Mouse (Mus musculus): ENCODE measurements at regions not wholly inside any gene's neighbourhood (a gene's known extent, or its start where the extent isn't known, plus 50 kb on each side); places are given as distances from the start of the nearest gene placed in this dataset.

DNA sequence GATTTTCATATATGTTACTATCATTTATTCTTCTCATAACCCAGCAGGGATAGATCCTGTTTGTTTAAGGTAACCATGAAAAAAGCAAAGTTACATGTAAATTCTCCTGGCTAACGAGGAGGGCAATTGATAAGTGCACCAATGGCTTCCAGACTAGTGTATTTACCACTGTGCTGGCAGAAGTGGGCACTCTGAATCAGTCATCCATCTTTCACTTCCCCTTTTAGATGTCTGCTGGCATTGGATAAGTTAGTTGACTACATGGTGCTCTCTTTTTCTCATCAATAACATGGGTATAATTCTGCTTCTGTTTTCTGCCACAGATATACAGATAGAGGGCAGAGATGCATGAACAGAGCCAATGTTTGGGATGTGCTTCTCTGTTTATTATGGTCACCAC is 523.4 kb downstream of the Ebf1 start:
- H3K36me3 ChIP-seq (ENCODE audit: control insufficient read depth, insufficient read depth, low read length) = no peaks in the 10 kb centered on the region
- no peak for TF ChIP-seq POLR2A (IDR thresholded peaks at IDR 0.05; ENCODE audit: control insufficient read depth, low read depth, low read length)
- no peak for TF ChIP-seq CTCF (IDR thresholded peaks at IDR 0.05; ENCODE audit: control insufficient read depth, insufficient read depth, insufficient replicate concordance, low read depth, low read length)
- no peak overlapping the region for H3K4me3 ChIP-seq (ENCODE audit: control insufficient read depth, low read depth, low read length)
- H3K27me3 ChIP-seq (ENCODE audit: control insufficient read depth, insufficient read depth, low read length) = no peaks in the 10 kb centered on the region
- no peaks in the 10 kb centered on the region for H3K4me1 ChIP-seq (ENCODE audit: control insufficient read depth, insufficient read depth, low read length)
- H3K27ac ChIP-seq (ENCODE audit: control insufficient read depth, insufficient read depth, low read depth, low read length) = no peak overlapping the region

DNA sequence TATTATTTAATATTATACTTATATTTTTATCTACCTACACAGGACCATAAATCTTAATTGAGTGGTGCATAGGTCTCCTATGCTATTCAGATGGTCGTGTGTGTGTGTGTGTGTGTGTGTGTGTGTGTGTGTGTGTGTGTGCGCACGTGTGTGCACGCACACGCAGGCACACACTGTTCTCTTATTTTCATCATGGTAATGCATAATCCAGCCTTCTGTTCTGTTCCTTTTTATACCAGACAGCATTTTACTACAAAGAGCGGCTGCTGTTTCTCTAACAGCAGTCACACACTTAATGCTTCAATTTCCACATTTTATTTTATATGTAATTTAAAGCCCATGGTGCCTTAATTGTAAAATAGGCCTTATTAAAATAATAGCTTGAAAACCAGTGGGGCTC is 537.0 kb downstream of the Ebf1 start:
- Histone ChIP-seq H3K4me3 (ENCODE audit: control insufficient read depth, low read depth, low read length) (no peak overlapping the region), H3K27ac (ENCODE audit: control insufficient read depth, insufficient read depth, low read depth, low read length) (no peak overlapping the region), H3K27me3 (ENCODE audit: control insufficient read depth, insufficient read depth, low read length) (no peaks in the 10 kb centered on the region), H3K4me1 (ENCODE audit: control insufficient read depth, insufficient read depth, low read length) (no peaks in the 10 kb centered on the region), H3K36me3 (ENCODE audit: control insufficient read depth, insufficient read depth, low read length) (no peaks in the 10 kb centered on the region)
- TF ChIP-seq CTCF (IDR thresholded peaks at IDR 0.05; ENCODE audit: control insufficient read depth, insufficient read depth, insufficient replicate concordance, low read depth, low read length) (no peak), POLR2A (IDR thresholded peaks at IDR 0.05; ENCODE audit: control insufficient read depth, low read depth, low read length) (no peak)

DNA sequence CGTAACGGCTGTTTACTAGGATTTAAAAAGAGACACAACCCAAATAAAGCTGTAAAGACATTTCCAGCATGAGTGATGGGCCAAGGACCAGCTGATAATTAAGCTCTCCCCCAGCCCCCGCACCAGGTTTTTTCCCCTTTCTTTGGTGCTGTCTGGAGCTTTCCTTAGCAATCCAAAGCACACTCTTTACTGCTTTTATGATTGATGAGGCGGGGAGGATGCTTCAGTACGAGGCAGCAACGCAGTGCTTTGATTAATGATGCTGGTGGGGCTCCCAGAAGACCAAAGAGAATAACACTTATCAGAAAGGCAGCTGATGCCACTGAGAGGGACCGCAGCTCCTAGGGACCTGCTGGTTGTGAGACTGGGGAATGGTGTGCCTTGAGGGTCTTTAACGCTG is 537.4 kb downstream of the Ebf1 start:
- TF ChIP-seq POLR2A (IDR thresholded peaks at IDR 0.05; ENCODE audit: control insufficient read depth, low read depth, low read length) = no peak
- no peak for TF ChIP-seq CTCF (IDR thresholded peaks at IDR 0.05; ENCODE audit: control insufficient read depth, insufficient read depth, insufficient replicate concordance, low read depth, low read length)
- H3K4me1 ChIP-seq (ENCODE audit: control insufficient read depth, insufficient read depth, low read length) = no peaks in the 10 kb centered on the region
- H3K27me3 ChIP-seq (ENCODE audit: control insufficient read depth, insufficient read depth, low read length) = no peaks in the 10 kb centered on the region
- no peak overlapping the region for H3K4me3 ChIP-seq (ENCODE audit: control insufficient read depth, low read depth, low read length)
- no peak overlapping the region for H3K27ac ChIP-seq (ENCODE audit: control insufficient read depth, insufficient read depth, low read depth, low read length)
- H3K36me3 ChIP-seq (ENCODE audit: control insufficient read depth, insufficient read depth, low read length) = no peaks in the 10 kb centered on the region

DNA sequence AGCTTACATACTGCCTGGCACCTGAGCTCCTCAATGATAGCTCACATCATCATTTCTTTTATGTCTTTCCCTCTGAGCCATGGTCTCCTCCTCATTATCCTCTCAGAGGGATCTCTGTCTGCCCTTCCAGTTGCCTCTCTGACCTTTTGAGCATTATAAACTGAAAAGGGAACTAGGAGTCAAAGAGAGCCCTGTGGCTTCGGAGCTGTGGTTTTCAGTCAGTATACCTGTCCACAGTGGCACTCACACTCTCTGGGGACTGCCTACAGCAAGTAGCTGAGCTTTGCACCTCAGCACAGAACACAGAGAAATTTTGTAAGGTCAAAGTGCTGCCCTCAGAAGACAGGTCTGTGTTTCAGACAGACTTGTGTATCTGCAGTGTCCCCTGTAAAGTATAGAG is 538.7 kb downstream of the Ebf1 start:
- no peaks in the 10 kb centered on the region for H3K27me3 ChIP-seq (ENCODE audit: control insufficient read depth, insufficient read depth, low read length)
- TF ChIP-seq POLR2A (IDR thresholded peaks at IDR 0.05; ENCODE audit: control insufficient read depth, low read depth, low read length) (no peak), CTCF (IDR thresholded peaks at IDR 0.05; ENCODE audit: control insufficient read depth, insufficient read depth, insufficient replicate concordance, low read depth, low read length) (no peak)
- no peaks in the 10 kb centered on the region for H3K4me1 ChIP-seq (ENCODE audit: control insufficient read depth, insufficient read depth, low read length)
- H3K27ac ChIP-seq (ENCODE audit: control insufficient read depth, insufficient read depth, low read depth, low read length) = no peak overlapping the region
- no peaks in the 10 kb centered on the region for H3K36me3 ChIP-seq (ENCODE audit: control insufficient read depth, insufficient read depth, low read length)
- H3K4me3 ChIP-seq (ENCODE audit: control insufficient read depth, low read depth, low read length) = no peak overlapping the region

DNA sequence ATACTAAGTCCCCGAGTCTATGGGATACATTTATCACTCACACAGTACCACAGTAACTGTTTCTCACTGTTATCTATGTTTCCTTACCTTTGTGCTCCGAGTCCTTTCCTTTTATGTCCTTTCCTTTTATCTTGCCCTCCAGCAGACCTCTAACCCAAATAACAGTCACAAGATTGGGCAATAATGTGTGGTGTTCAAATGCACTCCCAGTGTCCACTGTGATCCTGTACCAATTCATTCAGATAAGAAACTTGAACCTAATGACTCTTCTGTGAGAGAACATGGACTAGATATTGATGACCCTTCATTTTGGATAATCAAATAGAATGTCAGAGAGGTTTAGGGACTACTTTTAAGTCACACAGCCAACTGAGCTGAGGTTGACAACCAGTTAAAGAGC is 541.2 kb downstream of the Ebf1 start:
- no peak overlapping the region for H3K27ac ChIP-seq (ENCODE audit: control insufficient read depth, insufficient read depth, low read depth, low read length)
- TF ChIP-seq CTCF (IDR thresholded peaks at IDR 0.05; ENCODE audit: control insufficient read depth, insufficient read depth, insufficient replicate concordance, low read depth, low read length) = no peak
- TF ChIP-seq POLR2A (IDR thresholded peaks at IDR 0.05; ENCODE audit: control insufficient read depth, low read depth, low read length) = no peak
- H3K4me3 ChIP-seq (ENCODE audit: control insufficient read depth, low read depth, low read length) = no peak overlapping the region
- no peaks in the 10 kb centered on the region for H3K4me1 ChIP-seq (ENCODE audit: control insufficient read depth, insufficient read depth, low read length)
- no peaks in the 10 kb centered on the region for H3K27me3 ChIP-seq (ENCODE audit: control insufficient read depth, insufficient read depth, low read length)
- no peaks in the 10 kb centered on the region for H3K36me3 ChIP-seq (ENCODE audit: control insufficient read depth, insufficient read depth, low read length)

DNA sequence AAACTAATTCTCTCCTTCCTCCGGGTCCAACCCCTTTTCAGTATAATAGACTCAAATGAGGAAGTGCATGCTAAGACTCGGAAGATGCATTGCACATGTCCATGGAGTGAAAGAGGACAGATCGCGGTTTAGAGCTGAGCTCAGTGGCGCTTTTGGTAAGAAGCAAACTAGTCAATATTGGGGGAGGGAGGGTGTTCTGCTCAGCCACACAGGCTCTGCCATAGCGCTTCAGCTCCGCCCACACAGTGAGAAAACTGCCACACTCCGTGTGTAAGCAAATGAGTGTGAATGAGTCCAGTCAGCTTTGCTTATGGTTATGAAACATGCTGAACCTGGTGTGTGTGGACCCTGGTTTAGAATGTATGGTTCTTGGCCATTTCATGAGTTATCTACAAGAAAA is 543.8 kb downstream of the Ebf1 start:
- TF ChIP-seq POLR2A (IDR thresholded peaks at IDR 0.05; ENCODE audit: control insufficient read depth, low read depth, low read length) = no peak
- TF ChIP-seq CTCF (IDR thresholded peaks at IDR 0.05; ENCODE audit: control insufficient read depth, insufficient read depth, insufficient replicate concordance, low read depth, low read length) = no peak
- Histone ChIP-seq H3K4me3 (ENCODE audit: control insufficient read depth, low read depth, low read length) (no peak overlapping the region), H3K4me1 (ENCODE audit: control insufficient read depth, insufficient read depth, low read length) (no peaks in the 10 kb centered on the region), H3K27me3 (ENCODE audit: control insufficient read depth, insufficient read depth, low read length) (no peaks in the 10 kb centered on the region), H3K27ac (ENCODE audit: control insufficient read depth, insufficient read depth, low read depth, low read length) (no peak overlapping the region), H3K36me3 (ENCODE audit: control insufficient read depth, insufficient read depth, low read length) (no peaks in the 10 kb centered on the region)

DNA sequence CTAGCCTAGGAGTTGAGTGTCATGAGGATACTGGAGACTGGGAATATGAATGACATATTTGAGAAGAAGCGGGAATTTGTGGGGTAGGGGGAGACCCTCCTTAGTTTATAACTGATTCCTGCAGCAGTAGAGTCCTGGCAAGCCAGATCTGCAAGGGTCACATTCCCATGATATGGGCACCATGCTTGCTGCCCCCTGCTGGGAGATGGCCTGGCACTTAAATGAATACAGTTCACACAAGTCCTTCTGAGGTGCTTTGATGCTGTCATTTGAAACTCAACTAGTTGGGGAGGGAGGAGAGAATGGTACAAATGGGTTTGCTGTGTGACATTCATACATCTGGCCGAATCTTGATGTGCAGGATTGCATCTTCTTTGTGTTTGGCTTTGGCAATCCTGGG is 556.4 kb downstream of the Ebf1 start:
- Histone ChIP-seq H3K27me3 (ENCODE audit: control insufficient read depth, insufficient read depth, low read length) (no peaks in the 10 kb centered on the region), H3K27ac (ENCODE audit: control insufficient read depth, insufficient read depth, low read depth, low read length) (no peak overlapping the region), H3K4me1 (ENCODE audit: control insufficient read depth, insufficient read depth, low read length) (no peaks in the 10 kb centered on the region), H3K36me3 (ENCODE audit: control insufficient read depth, insufficient read depth, low read length) (no peaks in the 10 kb centered on the region), H3K4me3 (ENCODE audit: control insufficient read depth, low read depth, low read length) (no peak overlapping the region)
- TF ChIP-seq POLR2A (IDR thresholded peaks at IDR 0.05; ENCODE audit: control insufficient read depth, low read depth, low read length) = no peak
- no peak for TF ChIP-seq CTCF (IDR thresholded peaks at IDR 0.05; ENCODE audit: control insufficient read depth, insufficient read depth, insufficient replicate concordance, low read depth, low read length)

DNA sequence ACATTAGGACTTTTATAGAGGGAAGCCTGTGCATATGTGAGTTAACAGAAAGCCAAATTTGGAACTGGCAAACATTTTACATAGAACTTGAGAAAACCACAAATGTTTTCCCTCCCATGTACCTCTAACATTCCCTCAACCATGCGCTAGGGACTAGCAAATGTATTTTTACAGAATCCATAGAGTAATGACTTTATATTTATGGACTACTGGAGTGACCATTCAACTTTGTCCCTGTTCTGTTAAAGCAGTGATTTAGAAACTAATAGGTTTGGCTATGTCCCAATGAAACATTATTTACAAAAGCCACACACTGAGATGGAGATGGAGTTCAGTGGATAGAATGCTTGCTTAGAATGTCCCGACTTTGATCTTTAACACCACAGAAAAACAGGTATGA is 557.0 kb downstream of the Ebf1 start:
- Histone ChIP-seq H3K27ac (ENCODE audit: control insufficient read depth, insufficient read depth, low read depth, low read length) (no peak overlapping the region), H3K4me1 (ENCODE audit: control insufficient read depth, insufficient read depth, low read length) (no peaks in the 10 kb centered on the region), H3K36me3 (ENCODE audit: control insufficient read depth, insufficient read depth, low read length) (no peaks in the 10 kb centered on the region), H3K4me3 (ENCODE audit: control insufficient read depth, low read depth, low read length) (no peak overlapping the region), H3K27me3 (ENCODE audit: control insufficient read depth, insufficient read depth, low read length) (no peaks in the 10 kb centered on the region)
- no peak for TF ChIP-seq CTCF (IDR thresholded peaks at IDR 0.05; ENCODE audit: control insufficient read depth, insufficient read depth, insufficient replicate concordance, low read depth, low read length)
- no peak for TF ChIP-seq POLR2A (IDR thresholded peaks at IDR 0.05; ENCODE audit: control insufficient read depth, low read depth, low read length)
